Mouse (Mus musculus) heart, adult 2 months (tissue): Measurements from ENCODE around the gene 9230112D13Rik.

ENCODE experiments used
- CTCF ChIP-seq: fragments of 200-600 bp; IDR thresholded peaks from 2 replicates; pipeline ENCODE4 v1.8.1; 2022; ENCODE audit warnings: antibody characterized with exemption, mild to moderate bottlenecking, moderate library complexity
- EP300 ChIP-seq: fragments of 200-500 bp; IDR thresholded peaks from 2 replicates; pipeline ENCODE4 v1.6.1; 2011; ENCODE audit warnings: low read depth, low read length, control low read depth; ENCODE audit not compliant: insufficient read depth
- POLR2A ChIP-seq: fragments of 200-500 bp; IDR thresholded peaks from 2 replicates; pipeline ENCODE4 v1.6.1; 2011; ENCODE audit warnings: mild to moderate bottlenecking, low read depth, low read length, control low read depth; ENCODE audit not compliant: insufficient read depth

GRCm38 (mm10) chr14:34511901-34512300, 10.7 kb downstream of the 9230112D13Rik start:
- TF ChIP-seq POLR2A: no peak
- no peak for TF ChIP-seq CTCF
- no peak for TF ChIP-seq EP300
